Comparison of ENCODE assay signal across 8 mouse cellular contexts in genomic region chrX:71815631-71816345, GRCm38 (mm10). TPM values are rescaled to one million over a fixed set of nuclear protein-coding genes. Genes with fewer than 3 reads are reported as not detected.
DNase-seq lines count a peak whose midpoint lies in the region; ATAC-seq and TF ChIP-seq lines count a peak whose summit lies in the region.

Gene Vma21, plus strand, starts transcription at chrX:71815924.

- peak within 1 kb of the TSS; percentile 68 for H3K4me3 ChIP-seq in erythroblast, embryonic 14.5 days (replicated peaks)
- H3K4me3 ChIP-seq in heart, postnatal 0 days (ENCODE audit: low read depth, low read length) = peak within 1 kb of the TSS; percentile 64
- peak within 1 kb of the TSS; percentile 83 for H3K4me3 ChIP-seq in testis, adult 2 months (ENCODE audit: control insufficient read depth, low read depth, low read length)

- H3K9me3 ChIP-seq in erythroblast, embryonic 14.5 days (ENCODE audit: control insufficient read depth, low read length) = peaks cover 6% of the 10 kb centered on the region
- no peaks in the 10 kb centered on the region for H3K9me3 ChIP-seq in heart, postnatal 0 days (replicated peaks; ENCODE audit: control insufficient read depth, low read length)

- peak within 1 kb of the TSS; percentile 91 for H3K27ac ChIP-seq in heart, postnatal 0 days (ENCODE audit: low read depth)
- H3K27ac ChIP-seq in testis, adult 2 months (ENCODE audit: control insufficient read depth, insufficient read depth, low read depth, low read length) = peak within 1 kb of the TSS; percentile 74

- no peak for TF ChIP-seq EP300 in heart, postnatal 0 days (IDR thresholded peaks at IDR 0.05; ENCODE audit: low read depth)

- peak within 1 kb of the TSS; percentile 60 for H3K4me2 ChIP-seq in heart, postnatal 0 days (ENCODE audit: low read depth, low read length)

- peak; percentile 25; the same call in 1 of the 2 replicates for ATAC-seq in heart, postnatal 0 days (ENCODE audit: insufficient read depth, low read depth)

- peaks cover 12% of the 10 kb centered on the region; the same call in 1 of the 2 replicates for H3K27me3 ChIP-seq in erythroblast, embryonic 14.5 days (ENCODE audit: control insufficient read depth)
- H3K27me3 ChIP-seq in heart, postnatal 0 days (ENCODE audit: control insufficient read depth, insufficient read depth, low read length) = no peaks in the 10 kb centered on the region
- H3K27me3 ChIP-seq in testis, adult 2 months (ENCODE audit: control insufficient read depth, insufficient read depth, low read length) = no peaks in the 10 kb centered on the region

- no peak for TF ChIP-seq CTCF in heart, postnatal 0 days (IDR thresholded peaks at IDR 0.05; ENCODE audit: low read depth)
- no peak for TF ChIP-seq CTCF in testis, adult 2 months (IDR thresholded peaks at IDR 0.05; ENCODE audit: control insufficient read depth, insufficient read depth, insufficient replicate concordance, low read depth, low read length)

- H3K36me3 ChIP-seq in erythroblast, embryonic 14.5 days (ENCODE audit: control insufficient read depth) = peaks cover 2% of the 10 kb centered on the region; the same call in 1 of the 2 replicates
- H3K36me3 ChIP-seq in heart, postnatal 0 days (replicated peaks; ENCODE audit: control insufficient read depth, insufficient read depth, low read length) = no peaks in the 10 kb centered on the region
- H3K36me3 ChIP-seq in testis, adult 2 months (ENCODE audit: control insufficient read depth, insufficient read depth, low read length) = no peaks in the 10 kb centered on the region

- H3K9ac ChIP-seq in heart, postnatal 0 days (replicated peaks; ENCODE audit: low read depth, low read length) = peak within 1 kb of the TSS; percentile 72

- peaks cover 6% of the 10 kb centered on the region for H3K4me1 ChIP-seq in erythroblast, embryonic 14.5 days (ENCODE audit: control insufficient read depth)
- no peaks in the 10 kb centered on the region for H3K4me1 ChIP-seq in heart, postnatal 0 days (ENCODE audit: control insufficient read depth, insufficient read depth)
- H3K4me1 ChIP-seq in testis, adult 2 months (ENCODE audit: control insufficient read depth, insufficient read depth, low read length) = no peaks in the 10 kb centered on the region

- 21% methylated on average over 12 of the region's 12 CpGs for WGBS in heart, postnatal 0 days

- TF ChIP-seq POLR2A in testis, adult 2 months (IDR thresholded peaks at IDR 0.05; ENCODE audit: control insufficient read depth, low read depth, low read length) = no peak

- peak in 1 of 2 experiments; percentile 0 for DNase-seq in frontal cortex, adult 2 months (ENCODE audit: extremely low spot score in 1 of 2, low spot score in 1 of 2)
- DNase-seq in frontal cortex, postnatal 36 days (ENCODE audit: low spot score in 2 of 2) = no peak
- peak; percentile 6 for DNase-seq in adrenal gland, postnatal 14 days
- DNase-seq in heart, postnatal 0 days (ENCODE audit: low spot score) = peak; percentile 6
- DNase-seq in layer of hippocampus, adult 9-10 months (ENCODE audit: low spot score) = peak; percentile 0
- DNase-seq in lung, postnatal 4 days = peak; percentile 4 to 21

RNA-seq across cellular contexts. Expression of gene Vma21, which starts in this region (rescaled TPM):
- polyA plus RNA-seq in frontal cortex, adult 2 months (2012; rRNA removed) = 27.2 and 28.3 TPM in 2 replicates
- total RNA-seq in adrenal gland, postnatal 14 days (2021) = 39.1 and 43.7 TPM in 2 replicates
- 0.15 and 0.22 TPM in 2 replicates for polyA plus RNA-seq in erythroblast, embryonic 14.5 days (2012)
- total RNA-seq in heart, postnatal 0 days (2014; rRNA removed; ENCODE audit: low replicate concordance) = 9.6 and 9.7 TPM in 2 replicates
- 57.7 and 61.0 TPM in 2 replicates for polyA plus RNA-seq in heart, postnatal 0 days (2015; fragmentation: Nextera tagmentation; extraction: Ambion mirVana)
- 0.87 and 1.8 TPM in 2 replicates for polyA plus RNA-seq in testis, adult 2 months (2012; rRNA removed)

Comparison
In these comparisons a context has a peak if more than half of its experiments do, and no peak if none do; other contexts are left out.
1. RNA of gene Vma21 (polyA plus RNA-seq): 57.7 to 61.0 TPM in heart, postnatal 0 days and 27.2 to 28.3 TPM in frontal cortex, adult 2 months; 0.87 to 1.8 TPM in testis, adult 2 months and 0.15 to 0.22 TPM in erythroblast, embryonic 14.5 days; every median in the first group is over 10 times any median in the second.
2. DNase-seq: peak in adrenal gland, postnatal 14 days (single experiment), heart, postnatal 0 days (single experiment), layer of hippocampus, adult 9-10 months (single experiment) and lung, postnatal 4 days (2 of 2); none in frontal cortex, postnatal 36 days (0 of 2).
3. Peak in every context shown above with its lines, with median percentiles within 50 percentile points of each other: H3K4me3 ChIP-seq.